Mouse (Mus musculus): Measurements from ENCODE around the gene Rarg. TPM values are rescaled to one million over a fixed set of nuclear protein-coding genes. Genes with fewer than 3 reads are reported as not detected.

The Rarg gene
- polyA plus RNA-seq, 1 experiment from 2014 or later = 2.5 TPM

- ATAC-seq (ENCODE audit: low read depth) = no peak
- Histone ChIP-seq H3K4me3 (ENCODE audit: low read depth, low read length) (peak overlapping the region; percentile 60), H3K36me3 (ENCODE audit: control insufficient read depth, insufficient read depth) (no peaks in the 10 kb centered on the region), H3K4me1 (ENCODE audit: control insufficient read depth, low read depth, low read length) (peaks cover 14% of the 10 kb centered on the region), H3K27ac (ENCODE audit: low read length) (no peak overlapping the region), H3K4me2 (ENCODE audit: low read depth, low read length) (peak overlapping the region; percentile 76), H3K27me3 (ENCODE audit: control insufficient read depth, insufficient read depth, low read depth, low read length) (peaks cover 89% of the 10 kb centered on the region), H3K9me3 (replicated peaks; ENCODE audit: control insufficient read depth, low read length) (no peaks in the 10 kb centered on the region), H3K9ac (ENCODE audit: low read depth, low read length) (no peak overlapping the region)
- 12% methylated on average over 8 of the region's 8 CpGs for WGBS (ENCODE audit: insufficient replicate concordance)
Measured at GRCm38 (mm10) chr15:102248131-102248811, 9.0 kb downstream of the Rarg start.

GRCm38 (mm10) chr15:102247252-102248130 lies 9.8 kb downstream of the Rarg start:
- Histone ChIP-seq H3K9ac (ENCODE audit: low read depth, low read length) (peak overlapping the region; percentile 38; the same call in 1 of the 2 replicates), H3K27ac (ENCODE audit: low read length) (peak overlapping the region; percentile 78), H3K4me3 (ENCODE audit: low read depth, low read length) (peak overlapping the region; percentile 60), H3K36me3 (ENCODE audit: control insufficient read depth, insufficient read depth) (no peaks in the 10 kb centered on the region), H3K4me2 (ENCODE audit: low read depth, low read length) (peak overlapping the region; percentile 76), H3K9me3 (replicated peaks; ENCODE audit: control insufficient read depth, low read length) (no peaks in the 10 kb centered on the region), H3K27me3 (ENCODE audit: control insufficient read depth, insufficient read depth, low read depth, low read length) (peaks cover 86% of the 10 kb centered on the region), H3K4me1 (ENCODE audit: control insufficient read depth, low read depth, low read length) (peaks cover 17% of the 10 kb centered on the region)
- under 1% methylated on average over 51 of the region's 65 CpGs for WGBS (ENCODE audit: insufficient replicate concordance)
- peak; percentile 30 for ATAC-seq (ENCODE audit: low read depth)

GRCm38 (mm10) chr15:102246866-102247251 lies 10.5 kb downstream of the Rarg start:
- ATAC-seq (ENCODE audit: low read depth) = peak; percentile 72
- peak overlapping the region; percentile 60 for H3K4me3 ChIP-seq (ENCODE audit: low read depth, low read length)
- H3K4me2 ChIP-seq (ENCODE audit: low read depth, low read length) = peak overlapping the region; percentile 76
- H3K36me3 ChIP-seq (ENCODE audit: control insufficient read depth, insufficient read depth) = no peaks in the 10 kb centered on the region
- peaks cover 85% of the 10 kb centered on the region for H3K27me3 ChIP-seq (ENCODE audit: control insufficient read depth, insufficient read depth, low read depth, low read length)
- H3K9me3 ChIP-seq (replicated peaks; ENCODE audit: control insufficient read depth, low read length) = no peaks in the 10 kb centered on the region
- H3K27ac ChIP-seq (ENCODE audit: low read length) = peak overlapping the region; percentile 78
- under 1% methylated on average over 27 of the region's 35 CpGs for WGBS (ENCODE audit: insufficient replicate concordance)
- H3K4me1 ChIP-seq (ENCODE audit: control insufficient read depth, low read depth, low read length) = peaks cover 17% of the 10 kb centered on the region
- peak overlapping the region; percentile 9; the same call in 1 of the 2 replicates for H3K9ac ChIP-seq (ENCODE audit: low read depth, low read length)

GRCm38 (mm10) chr15:102245891-102246741 lies 11.2 kb downstream of the Rarg start:
- Histone ChIP-seq H3K4me3 (ENCODE audit: low read depth, low read length) (peak overlapping the region; percentile 60), H3K4me2 (ENCODE audit: low read depth, low read length) (peak overlapping the region; percentile 76), H3K27ac (ENCODE audit: low read length) (peak overlapping the region; percentile 65), H3K9me3 (replicated peaks; ENCODE audit: control insufficient read depth, low read length) (no peaks in the 10 kb centered on the region), H3K4me1 (ENCODE audit: control insufficient read depth, low read depth, low read length) (peaks cover 17% of the 10 kb centered on the region), H3K36me3 (ENCODE audit: control insufficient read depth, insufficient read depth) (no peaks in the 10 kb centered on the region), H3K9ac (ENCODE audit: low read depth, low read length) (peak overlapping the region; percentile 24; the same call in 1 of the 2 replicates), H3K27me3 (ENCODE audit: control insufficient read depth, insufficient read depth, low read depth, low read length) (peaks cover 78% of the 10 kb centered on the region)
- ATAC-seq (ENCODE audit: low read depth) = peak; percentile 58
- WGBS (ENCODE audit: insufficient replicate concordance) = under 1% methylated on average over 42 of the region's 44 CpGs

GRCm38 (mm10) chr15:102245461-102245881 lies 11.8 kb downstream of the Rarg start:
- Histone ChIP-seq H3K9me3 (replicated peaks; ENCODE audit: control insufficient read depth, low read length) (no peaks in the 10 kb centered on the region), H3K9ac (ENCODE audit: low read depth, low read length) (peak overlapping the region; percentile 24; the same call in 1 of the 2 replicates), H3K4me2 (ENCODE audit: low read depth, low read length) (peak overlapping the region; percentile 76), H3K27ac (ENCODE audit: low read length) (no peak overlapping the region), H3K36me3 (ENCODE audit: control insufficient read depth, insufficient read depth) (no peaks in the 10 kb centered on the region), H3K4me1 (ENCODE audit: control insufficient read depth, low read depth, low read length) (peaks cover 17% of the 10 kb centered on the region), H3K27me3 (ENCODE audit: control insufficient read depth, insufficient read depth, low read depth, low read length) (peaks cover 72% of the 10 kb centered on the region), H3K4me3 (ENCODE audit: low read depth, low read length) (peak overlapping the region; percentile 60)
- WGBS (ENCODE audit: insufficient replicate concordance) = 16% methylated on average over 14 of the region's 14 CpGs
- no peak for ATAC-seq (ENCODE audit: low read depth)

DNA sequence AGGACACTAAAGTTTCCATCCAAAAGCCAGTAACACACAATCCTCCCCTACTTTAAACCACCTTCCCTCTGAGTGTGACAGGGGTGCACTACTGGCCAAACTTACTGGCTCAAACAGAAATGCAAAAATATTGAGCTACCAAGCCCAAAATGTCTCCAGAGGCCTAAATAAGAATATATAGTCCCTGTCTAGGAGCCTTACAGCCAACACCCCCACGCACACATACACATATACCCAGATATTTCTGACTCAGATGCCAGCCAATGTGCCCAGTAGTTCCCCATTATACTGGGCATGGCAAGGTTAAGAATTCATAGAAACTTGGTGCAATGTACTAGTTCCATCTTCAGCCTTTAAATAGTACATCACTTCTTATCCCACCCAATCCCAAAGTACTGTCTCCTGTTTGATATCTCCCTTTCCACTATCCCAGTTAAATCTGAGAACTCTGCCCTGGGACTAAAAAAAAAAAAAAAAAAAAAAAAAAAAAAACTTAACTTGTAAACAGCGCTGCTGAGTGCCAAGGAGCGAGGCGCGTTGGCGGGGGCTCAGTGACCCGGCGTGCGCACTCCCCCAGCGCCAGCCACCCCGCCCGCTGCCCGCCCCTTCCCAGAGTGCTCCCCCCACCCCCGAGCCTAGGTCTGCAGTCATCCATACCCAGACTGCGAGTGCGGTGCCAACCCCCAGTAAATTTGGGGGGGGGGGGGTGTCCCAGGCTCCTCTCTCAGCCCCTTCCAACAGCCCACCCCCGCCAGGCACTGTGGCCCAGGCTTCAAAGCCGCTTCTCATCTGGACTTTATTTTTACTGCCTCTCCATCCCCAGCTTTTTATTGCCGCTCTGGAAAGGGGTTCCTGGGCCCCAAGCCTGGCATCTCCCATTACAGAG lies 12.8 kb downstream of the Rarg start:
- Histone ChIP-seq H3K4me3 (ENCODE audit: low read depth, low read length) (peak overlapping the region; percentile 60; the same call in 1 of the 2 replicates), H3K4me1 (ENCODE audit: control insufficient read depth, low read depth, low read length) (peaks cover 17% of the 10 kb centered on the region), H3K4me2 (ENCODE audit: low read depth, low read length) (peak overlapping the region; percentile 76), H3K27ac (ENCODE audit: low read length) (0 out of 2 replicates have a peak overlapping the region, but pooled peaks have one; percentile 4), H3K9ac (ENCODE audit: low read depth, low read length) (no peak overlapping the region; the same call in 1 of the 2 replicates), H3K36me3 (ENCODE audit: control insufficient read depth, insufficient read depth) (no peaks in the 10 kb centered on the region), H3K27me3 (ENCODE audit: control insufficient read depth, insufficient read depth, low read depth, low read length) (peaks cover 63% of the 10 kb centered on the region), H3K9me3 (replicated peaks; ENCODE audit: control insufficient read depth, low read length) (no peaks in the 10 kb centered on the region)
- ATAC-seq (ENCODE audit: low read depth) = no peak
- 32% methylated on average over 19 of the region's 19 CpGs for WGBS (ENCODE audit: insufficient replicate concordance)

DNA sequence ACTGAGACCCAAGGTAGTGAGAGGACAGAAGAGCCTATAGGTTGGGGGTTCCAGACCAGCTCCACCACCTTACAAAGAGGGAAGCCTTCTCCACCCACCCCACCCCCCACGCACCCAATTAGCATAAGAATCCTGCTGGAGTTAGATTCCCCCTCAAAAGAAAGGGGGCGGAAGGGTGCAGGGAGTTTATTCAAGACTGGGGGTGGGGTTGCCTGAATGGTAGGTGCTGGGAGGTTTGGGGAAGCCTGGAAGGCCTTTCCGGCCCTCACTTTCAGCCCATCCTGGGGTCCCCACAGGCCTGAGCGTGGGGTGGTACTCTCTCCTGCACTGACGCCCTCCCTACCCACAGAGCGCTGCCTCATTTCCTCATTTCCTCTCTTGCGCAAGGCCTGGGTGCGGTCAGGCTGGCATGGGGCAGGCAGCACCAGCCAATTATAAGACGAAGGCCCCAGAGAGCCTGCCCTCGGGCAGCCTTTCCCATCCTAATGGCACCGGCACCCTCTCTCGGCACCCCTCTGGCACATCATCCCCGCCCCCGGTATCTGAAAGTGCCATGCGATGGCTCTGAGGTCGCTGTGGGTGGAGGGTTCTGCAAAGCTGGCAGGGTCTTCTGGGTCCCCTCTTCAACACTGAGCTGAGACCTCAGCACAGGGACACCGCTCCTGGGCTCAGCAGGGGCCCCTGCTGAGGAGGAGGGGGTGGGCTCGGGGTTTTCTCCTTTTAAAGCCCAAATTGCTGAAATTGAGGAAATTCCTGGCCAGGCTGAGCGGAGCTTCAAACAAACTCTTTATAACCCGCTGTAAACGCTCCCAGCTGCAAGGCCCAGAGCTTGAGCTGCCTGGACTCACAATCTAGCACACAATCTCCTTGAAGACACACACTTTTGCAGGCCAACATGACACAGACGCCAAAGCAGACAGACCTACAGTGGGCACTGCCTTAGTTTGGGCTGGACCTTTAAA lies 13.8 kb downstream of the Rarg start:
- ATAC-seq (ENCODE audit: low read depth) = no peak
- Histone ChIP-seq H3K4me1 (ENCODE audit: control insufficient read depth, low read depth, low read length) (peaks cover 17% of the 10 kb centered on the region), H3K4me2 (ENCODE audit: low read depth, low read length) (peak overlapping the region; percentile 28), H3K4me3 (ENCODE audit: low read depth, low read length) (peak overlapping the region; percentile 9; the same call in 1 of the 2 replicates), H3K36me3 (ENCODE audit: control insufficient read depth, insufficient read depth) (no peaks in the 10 kb centered on the region), H3K27me3 (ENCODE audit: control insufficient read depth, insufficient read depth, low read depth, low read length) (peaks cover 52% of the 10 kb centered on the region), H3K27ac (ENCODE audit: low read length) (peak overlapping the region; percentile 6; the same call in 1 of the 2 replicates), H3K9ac (ENCODE audit: low read depth, low read length) (no peak overlapping the region), H3K9me3 (replicated peaks; ENCODE audit: control insufficient read depth, low read length) (no peaks in the 10 kb centered on the region)
- WGBS (ENCODE audit: insufficient replicate concordance) = 8% methylated on average over 22 of the region's 22 CpGs

All from liver, embryonic 16.5 days (tissue).